Comparison of ENCODE assay signal across 30 mouse cellular contexts in the genomic region with DNA sequence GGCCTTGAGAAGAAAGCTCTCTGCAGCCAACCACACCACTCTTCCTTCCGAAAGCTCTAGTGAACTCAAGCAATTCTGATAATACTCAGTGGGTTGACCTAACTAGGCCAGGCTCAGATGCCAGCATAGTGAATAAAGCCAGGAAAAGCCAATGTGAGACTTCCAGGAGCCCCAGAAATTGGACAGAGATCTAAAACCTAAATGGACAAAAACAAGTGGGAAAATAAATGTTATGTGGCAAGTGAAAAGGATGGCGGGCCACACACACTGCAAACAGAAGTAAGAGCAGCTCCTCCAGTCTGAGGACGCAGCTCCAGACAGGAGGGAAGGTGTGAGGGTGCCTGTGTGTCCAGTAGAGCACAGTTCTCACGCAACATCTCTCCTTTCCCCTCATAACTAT. TPM values are rescaled to one million over a fixed set of nuclear protein-coding genes. Genes with fewer than 3 reads are reported as not detected.
DNase-seq lines count a peak whose midpoint lies in the region; ATAC-seq lines count a peak whose summit lies in the region.
"Had no signal": no experiment of that assay in that cellular context is flagged by ENCODE, and none has a peak within 500 bp of the region (broad histone marks: within the 10 kb centered on the region; RNA-seq: fewer than 3 reads in every experiment).

No protein-coding gene starts in this region.

- no peaks in the 10 kb centered on the region for H3K9me3 ChIP-seq in heart, embryonic 12.5 days (replicated peaks)
- H3K9me3 ChIP-seq: embryonic facial prominence, embryonic 15.5 days; forebrain, embryonic 10.5 days; G1E; heart, embryonic 13.5 days; hindbrain, embryonic 15.5 days had no signal

- H3K4me2 ChIP-seq in heart, embryonic 12.5 days, result no peak overlapping the region
- H3K4me2 ChIP-seq: embryonic facial prominence, embryonic 15.5 days; heart, embryonic 13.5 days; hindbrain, embryonic 15.5 days had no signal

- no peak for ATAC-seq in heart, embryonic 12.5 days (ENCODE audit: insufficient number of reproducible peaks, low FRiP score)
- ATAC-seq: CD4-positive, CD25-positive, alpha-beta regulatory T cell, adult 4 months had no signal

- H3K27me3 ChIP-seq in heart, embryonic 12.5 days (replicated peaks), result no peaks in the 10 kb centered on the region
- H3K27me3 ChIP-seq: embryonic facial prominence, embryonic 15.5 days; heart, embryonic 13.5 days; hindbrain, embryonic 15.5 days had no signal

- no peaks in the 10 kb centered on the region for H3K4me1 ChIP-seq in heart, embryonic 12.5 days (replicated peaks)
- H3K4me1 ChIP-seq: forebrain, embryonic 10.5 days; heart, embryonic 13.5 days; hindbrain, embryonic 15.5 days had no signal

- DNase-seq in cerebellum, postnatal 10 days, result peak; percentile 27 to 40
- DNase-seq in cerebellum, adult 9-10 months, result no peak
- DNase-seq in heart, adult 11 months, result peak; percentile 51
- peak; percentile 4 to 17 for DNase-seq in layer of hippocampus, postnatal 10 days (ENCODE audit: low spot score in 2 of 2)
- DNase-seq in layer of hippocampus, adult 9-10 months (ENCODE audit: low spot score), result no peak
- DNase-seq in adipocyte (ENCODE audit: low spot score), result peak; percentile 22
- DNase-seq: adrenal gland, postnatal 10 days; B cell, adult 2 months; cerebellum, adult 8-10 months; embryo, embryonic 11 days; gastrocnemius, postnatal 14 days; heart, postnatal 36 days; kidney, adult 11 months had no signal

- WGBS in heart, embryonic 12.5 days, result 82% methylated on average over 4 of the region's 4 CpGs

- H3K9ac ChIP-seq in heart, embryonic 12.5 days, result no peak overlapping the region
- H3K9ac ChIP-seq: embryonic facial prominence, embryonic 15.5 days; heart, embryonic 13.5 days; hindbrain, embryonic 15.5 days had no signal

- no peak overlapping the region for H3K4me3 ChIP-seq in heart, embryonic 12.5 days
- H3K4me3 ChIP-seq: embryonic facial prominence, embryonic 15.5 days; erythroblast, embryonic 14.5 days; forebrain, embryonic 10.5 days; heart, embryonic 13.5 days; hindbrain, embryonic 15.5 days had no signal

- H3K27ac ChIP-seq in heart, embryonic 12.5 days (ENCODE audit: poor library complexity, severe bottlenecking), result no peak overlapping the region
- H3K27ac ChIP-seq: embryonic facial prominence, embryonic 15.5 days; forebrain, embryonic 10.5 days; heart, embryonic 13.5 days; hindbrain, embryonic 15.5 days had no signal

- no peaks in the 10 kb centered on the region for H3K36me3 ChIP-seq in heart, embryonic 12.5 days
- H3K36me3 ChIP-seq: embryonic facial prominence, embryonic 15.5 days; forebrain, embryonic 10.5 days; G1E; heart, embryonic 13.5 days; hindbrain, embryonic 15.5 days had no signal

RNA-seq across cellular contexts. Expression of gene Rfpl4b, which starts 26.7 kb away (rescaled TPM):
- polyA plus RNA-seq in heart, embryonic 12.5 days (2016; fragmentation: Nextera tagmentation; extraction: Ambion mirVana), result not detected in 2 replicates
- not detected for total RNA-seq in layer of hippocampus, postnatal 10 days (2021)
- total RNA-seq: adrenal gland, postnatal 10 days; adrenal gland, postnatal 4 days; common myeloid progenitor, adult 5-6 weeks; gastrocnemius, postnatal 14 days; heart, adult 8-10 months; heart, postnatal 36 days had no signal
- polyA plus RNA-seq: CD4-positive, CD25-positive, alpha-beta regulatory T cell, adult 4 months; embryonic facial prominence, embryonic 11.5 days; embryonic facial prominence, embryonic 15.5 days; erythroblast, embryonic 14.5 days; forebrain, embryonic 10.5 days; forebrain, embryonic 16.5 days; frontal cortex, adult 2 months; G1E; gonadal fat pad, adult 2 months; heart, embryonic 13.5 days; heart, postnatal 0 days; hindbrain, embryonic 15.5 days; intestine, embryonic 14.5 days had no signal

Comparison
In these comparisons a context has a peak if more than half of its experiments do, and no peak if none do; other contexts are left out.
1. DNase-seq: peak in cerebellum, postnatal 10 days (2 of 2), heart, adult 11 months (single experiment), layer of hippocampus, postnatal 10 days (2 of 2) and adipocyte (single experiment); none in cerebellum, adult 9-10 months (single experiment) and layer of hippocampus, adult 9-10 months (single experiment).